Mouse (Mus musculus) granulocyte monocyte progenitor cell, adult 5-6 weeks (primary cell): ENCODE data around the gene Cenph. TPM values are rescaled to one million over a fixed set of nuclear protein-coding genes. Genes with fewer than 3 reads are reported as not detected.

Experiments used
- total RNA-seq, 2 experiments: library from RNA; stranded (forward) in 1 of 2; stranded (reverse) in 1 of 2; fragments of 200-712, 200-1000 nt in 1 of 2; fragments of >200 nt in 1 of 2; fragmentation: Nextera tagmentation in 1 of 2; gene quantifications; 2 replicates each; pipeline ENCODE4 v1.2.3; 2014 to 2017

Gene Cenph
- total RNA-seq, 2 experiments from 2014 or later, result 37.1 to 56.6 TPM

Other genes starting within 250 kb of the Cenph start
- not detected in 2 replicates for gene Ocln, start 223.2 kb downstream of the Cenph start, total RNA-seq (2014; fragmentation: Nextera tagmentation)
- gene Ocln, start 223.2 kb downstream of the Cenph start, total RNA-seq (2017), result not detected in 2 replicates
- not detected in 2 replicates for gene Marveld2, start 158.9 kb downstream of the Cenph start, total RNA-seq (2014; fragmentation: Nextera tagmentation)
- 0.52 and 0.78 TPM in 2 replicates for gene Marveld2, start 158.9 kb downstream of the Cenph start, total RNA-seq (2017)
- gene Ak6, start 124.9 kb downstream of the Cenph start, total RNA-seq (2014; fragmentation: Nextera tagmentation), result 246 and 279 TPM in 2 replicates
- 261 and 347 TPM in 2 replicates for gene Ak6, start 124.9 kb downstream of the Cenph start, total RNA-seq (2017)
- gene Rad17, start 124.8 kb downstream of the Cenph start, total RNA-seq (2014; fragmentation: Nextera tagmentation), result 20.1 and 21.6 TPM in 2 replicates
- 34.0 and 48.8 TPM in 2 replicates for gene Rad17, start 124.8 kb downstream of the Cenph start, total RNA-seq (2017)
- gene Taf9, start 124.3 kb downstream of the Cenph start, total RNA-seq (2014; fragmentation: Nextera tagmentation), result 26.5 and 41.9 TPM in 2 replicates
- 38.9 and 58.9 TPM in 2 replicates for gene Taf9, start 124.3 kb downstream of the Cenph start, total RNA-seq (2017)
- 25.6 and 37.4 TPM in 2 replicates for gene Ccdc125, start 106.2 kb downstream of the Cenph start, total RNA-seq (2014; fragmentation: Nextera tagmentation)
- 50.8 and 58.4 TPM in 2 replicates for gene Ccdc125, start 106.2 kb downstream of the Cenph start, total RNA-seq (2017)
- gene Cdk7, start 45.0 kb downstream of the Cenph start, total RNA-seq (2014; fragmentation: Nextera tagmentation), result 37.8 and 52.0 TPM in 2 replicates
- 43.3 and 54.5 TPM in 2 replicates for gene Cdk7, start 45.0 kb downstream of the Cenph start, total RNA-seq (2017)
- 73.2 and 108 TPM in 2 replicates for gene Mrps36, start 31.2 kb downstream of the Cenph start, total RNA-seq (2014; fragmentation: Nextera tagmentation)
- gene Mrps36, start 31.2 kb downstream of the Cenph start, total RNA-seq (2017), result 71.7 and 102 TPM in 2 replicates
- 26.8 and 43.5 TPM in 2 replicates for gene Ccnb1, start 10.7 kb upstream of the Cenph start, total RNA-seq (2014; fragmentation: Nextera tagmentation)
- 231 and 274 TPM in 2 replicates for gene Ccnb1, start 10.7 kb upstream of the Cenph start, total RNA-seq (2017)
- 97.0 and 97.9 TPM in 2 replicates for gene Slc30a5, start 57.5 kb upstream of the Cenph start, total RNA-seq (2014; fragmentation: Nextera tagmentation)
- gene Slc30a5, start 57.5 kb upstream of the Cenph start, total RNA-seq (2017), result 96.8 and 111 TPM in 2 replicates